Comparison of ENCODE assay signal across 8 mouse cellular contexts in the genomic region with DNA sequence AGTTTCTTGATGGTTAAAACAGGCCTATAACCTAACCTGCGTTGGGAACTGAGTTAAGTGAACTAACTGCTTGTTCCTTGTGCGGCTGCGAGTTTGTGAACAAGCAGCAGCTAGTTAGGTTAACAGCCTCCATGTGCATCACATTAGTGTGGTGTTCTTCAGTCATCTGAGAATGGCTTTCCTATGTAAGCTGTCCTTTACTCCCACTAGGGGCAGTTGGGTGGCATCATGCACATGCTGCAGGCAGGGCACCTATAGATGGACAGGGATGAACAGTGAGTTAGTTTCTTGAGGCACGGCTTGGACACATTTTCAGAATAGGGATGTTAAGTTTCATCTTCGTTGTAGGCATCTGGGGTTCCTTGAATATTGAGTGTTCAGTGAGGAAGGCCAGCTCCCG. TPM values are rescaled to one million over a fixed set of nuclear protein-coding genes. Genes with fewer than 3 reads are reported as not detected.
A peak's percentile ranks its signal among the peaks of the same experiment; 100 is the strongest.
DNase-seq lines count a peak whose midpoint lies in the region; ATAC-seq and TF ChIP-seq lines count a peak whose summit lies in the region.

No protein-coding gene starts in this region.

- peaks cover 27% of the 10 kb centered on the region for H3K36me3 ChIP-seq in heart, embryonic 11.5 days (ENCODE audit: control insufficient read depth, insufficient read depth, low read length)
- H3K36me3 ChIP-seq in G1E (replicated peaks): peaks cover 75% of the 10 kb centered on the region
- peaks cover 58% of the 10 kb centered on the region for H3K36me3 ChIP-seq in hindbrain, embryonic 12.5 days
- peaks cover 69% of the 10 kb centered on the region for H3K36me3 ChIP-seq in midbrain, embryonic 10.5 days

- no peak for TF ChIP-seq CTCF in G1E (IDR thresholded peaks at IDR 0.05; ENCODE audit: low read depth, low read length)

- no peaks in the 10 kb centered on the region for H3K9me3 ChIP-seq in heart, embryonic 11.5 days (replicated peaks; ENCODE audit: control insufficient read depth, low read length)
- no peaks in the 10 kb centered on the region for H3K9me3 ChIP-seq in G1E (replicated peaks)
- no peaks in the 10 kb centered on the region for H3K9me3 ChIP-seq in hindbrain, embryonic 12.5 days (replicated peaks)
- H3K9me3 ChIP-seq in midbrain, embryonic 10.5 days (replicated peaks): no peaks in the 10 kb centered on the region

- H3K4me3 ChIP-seq in heart, embryonic 11.5 days (ENCODE audit: low read depth, low read length): peak overlapping the region; percentile 99
- peak overlapping the region; percentile 88 for H3K4me3 ChIP-seq in G1E (ENCODE audit: low read depth, low read length)
- peak overlapping the region; percentile 75 for H3K4me3 ChIP-seq in hindbrain, embryonic 12.5 days
- H3K4me3 ChIP-seq in midbrain, embryonic 10.5 days: peak overlapping the region; percentile 93

- no peaks in the 10 kb centered on the region for H3K27me3 ChIP-seq in heart, embryonic 11.5 days (ENCODE audit: control insufficient read depth, insufficient read depth, low read length)
- H3K27me3 ChIP-seq in G1E (ENCODE audit: insufficient read depth, low read length): no peaks in the 10 kb centered on the region
- H3K27me3 ChIP-seq in hindbrain, embryonic 12.5 days: no peaks in the 10 kb centered on the region
- no peaks in the 10 kb centered on the region for H3K27me3 ChIP-seq in midbrain, embryonic 10.5 days (ENCODE audit: low read depth, poor library complexity, severe bottlenecking)

- DNase-seq in heart, adult 8-10 months (ENCODE audit: low spot score): no peak
- peak; percentile 43 for DNase-seq in G1E (ENCODE audit: low spot score)
- DNase-seq in midbrain, embryonic 10.5 days (ENCODE audit: low spot score): no peak
- DNase-seq in right cerebral cortex, adult 2 months (ENCODE audit: low spot score in 2 of 2): no peak
- DNase-seq in frontal cortex, adult 2 months (ENCODE audit: extremely low spot score in 1 of 2, low spot score in 1 of 2): no peak
- no peak for DNase-seq in frontal cortex, postnatal 25 days (ENCODE audit: low spot score in 2 of 2)

- peak overlapping the region; percentile 97 for H3K9ac ChIP-seq in heart, embryonic 11.5 days (ENCODE audit: low read depth, low read length)
- peak overlapping the region; percentile 92 for H3K9ac ChIP-seq in hindbrain, embryonic 12.5 days

- no peak overlapping the region for H3K27ac ChIP-seq in heart, embryonic 11.5 days (ENCODE audit: low read depth, low read length)
- no peak overlapping the region for H3K27ac ChIP-seq in hindbrain, embryonic 12.5 days
- H3K27ac ChIP-seq in midbrain, embryonic 10.5 days (replicated peaks): no peak overlapping the region

- WGBS in heart, embryonic 11.5 days (ENCODE audit: insufficient replicate concordance): 69% methylated on average over 6 of the region's 6 CpGs
- WGBS in hindbrain, embryonic 12.5 days: 67% methylated on average over 6 of the region's 6 CpGs
- 77% methylated on average over 6 of the region's 6 CpGs for WGBS in midbrain, embryonic 10.5 days

- peaks cover 24% of the 10 kb centered on the region for H3K4me1 ChIP-seq in heart, embryonic 11.5 days (ENCODE audit: control insufficient read depth, insufficient read depth, low read length)
- peaks cover 39% of the 10 kb centered on the region for H3K4me1 ChIP-seq in G1E (ENCODE audit: insufficient read depth, low read depth, low read length)
- H3K4me1 ChIP-seq in hindbrain, embryonic 12.5 days: peaks cover 36% of the 10 kb centered on the region
- H3K4me1 ChIP-seq in midbrain, embryonic 10.5 days: peaks cover 37% of the 10 kb centered on the region

- ATAC-seq in heart, embryonic 11.5 days (replicated peaks; ENCODE audit: insufficient number of reproducible peaks, low FRiP score, low TSS enrichment): no peak
- ATAC-seq in G1E (ENCODE audit: extremely low read depth, insufficient number of reproducible peaks, low FRiP score, poor library complexity, severe bottlenecking): no peak
- ATAC-seq in hindbrain, embryonic 12.5 days (ENCODE audit: low FRiP score): no peak

- H3K4me2 ChIP-seq in heart, embryonic 11.5 days: peak overlapping the region; percentile 97
- H3K4me2 ChIP-seq in hindbrain, embryonic 12.5 days (replicated peaks): peak overlapping the region; percentile 98

RNA-seq across cellular contexts. Expression of a gene that starts 1.0 kb away (rescaled TPM):
- polyA plus RNA-seq in heart, embryonic 11.5 days (2014; fragmentation: Nextera tagmentation; extraction: Ambion mirVana): 16.8 and 19.8 TPM in 2 replicates
- 10 to 100 TPM; 25.5 to 35.0 (median 27.5) TPM for total RNA-seq in heart, adult 8-10 months (2022)
- 10.5 and 11.1 TPM in 2 replicates for total RNA-seq in G1E (2014; fragmentation: Nextera tagmentation)
- 6.9 and 8.7 TPM in 2 replicates for total RNA-seq in G1E (2017)
- 69.5 and 89.2 TPM in 2 replicates for polyA plus RNA-seq in G1E (2012)
- polyA plus RNA-seq in hindbrain, embryonic 12.5 days (2016; fragmentation: Nextera tagmentation; extraction: Ambion mirVana): 37.7 and 44.3 TPM in 2 replicates
- polyA plus RNA-seq in midbrain, embryonic 10.5 days (2016; fragmentation: Nextera tagmentation; extraction: Ambion mirVana): 24.0 and 27.1 TPM in 2 replicates
- polyA plus RNA-seq in frontal cortex, adult 2 months (2012; rRNA removed): 97.9 and 108 TPM in 2 replicates

RNA-seq across cellular contexts. Expression of a gene that starts 1.2 kb away (rescaled TPM):
- 11.7 and 12.1 TPM in 2 replicates for polyA plus RNA-seq in heart, embryonic 11.5 days (2014; fragmentation: Nextera tagmentation; extraction: Ambion mirVana)
- total RNA-seq in heart, adult 8-10 months (2022): 10 to 100 TPM in 1 of 4 experiments, 1 to 10 TPM in 3; 8.2 to 10.8 (median 9.2) TPM
- 6.6 and 15.0 TPM in 2 replicates for total RNA-seq in G1E (2014; fragmentation: Nextera tagmentation)
- 8.6 and 11.5 TPM in 2 replicates for total RNA-seq in G1E (2017)
- polyA plus RNA-seq in G1E (2012): 6.8 and 7.1 TPM in 2 replicates
- polyA plus RNA-seq in hindbrain, embryonic 12.5 days (2016; fragmentation: Nextera tagmentation; extraction: Ambion mirVana): 32.9 and 35.0 TPM in 2 replicates
- 23.2 and 27.2 TPM in 2 replicates for polyA plus RNA-seq in midbrain, embryonic 10.5 days (2016; fragmentation: Nextera tagmentation; extraction: Ambion mirVana)
- 27.4 and 32.1 TPM in 2 replicates for polyA plus RNA-seq in frontal cortex, adult 2 months (2012; rRNA removed)

RNA-seq across cellular contexts. Expression of a gene that starts 19.1 kb away (rescaled TPM):
- polyA plus RNA-seq in heart, embryonic 11.5 days (2014; fragmentation: Nextera tagmentation; extraction: Ambion mirVana): 1.6 TPM in 2 replicates
- total RNA-seq in heart, adult 8-10 months (2022): 1 to 10 TPM; 4.4 to 7.0 (median 6.0) TPM
- total RNA-seq in G1E (2014; fragmentation: Nextera tagmentation): 3.4 and 6.8 TPM in 2 replicates
- 2.2 and 3.7 TPM in 2 replicates for total RNA-seq in G1E (2017)
- polyA plus RNA-seq in G1E (2012): 5.2 and 5.7 TPM in 2 replicates
- 2.8 and 3.1 TPM in 2 replicates for polyA plus RNA-seq in hindbrain, embryonic 12.5 days (2016; fragmentation: Nextera tagmentation; extraction: Ambion mirVana)
- polyA plus RNA-seq in midbrain, embryonic 10.5 days (2016; fragmentation: Nextera tagmentation; extraction: Ambion mirVana): 1.3 and 2.4 TPM in 2 replicates
- 46.3 and 53.3 TPM in 2 replicates for polyA plus RNA-seq in frontal cortex, adult 2 months (2012; rRNA removed)

RNA-seq across cellular contexts. Expression of a gene that starts 30.5 kb away (rescaled TPM):
- polyA plus RNA-seq in heart, embryonic 11.5 days (2014; fragmentation: Nextera tagmentation; extraction: Ambion mirVana): 22.6 and 24.2 TPM in 2 replicates
- total RNA-seq in heart, adult 8-10 months (2022): 10 to 100 TPM; 15.0 to 25.2 (median 20.2) TPM
- total RNA-seq in G1E (2014; fragmentation: Nextera tagmentation): 22.2 and 22.3 TPM in 2 replicates
- total RNA-seq in G1E (2017): 25.5 and 29.3 TPM in 2 replicates
- 56.3 and 64.2 TPM in 2 replicates for polyA plus RNA-seq in G1E (2012)
- polyA plus RNA-seq in hindbrain, embryonic 12.5 days (2016; fragmentation: Nextera tagmentation; extraction: Ambion mirVana): 37.6 and 39.1 TPM in 2 replicates
- 41.4 and 42.0 TPM in 2 replicates for polyA plus RNA-seq in midbrain, embryonic 10.5 days (2016; fragmentation: Nextera tagmentation; extraction: Ambion mirVana)
- polyA plus RNA-seq in frontal cortex, adult 2 months (2012; rRNA removed): 137 and 152 TPM in 2 replicates

RNA-seq across cellular contexts. Expression of a gene that starts 42.5 kb away (rescaled TPM):
- 3.4 and 5.0 TPM in 2 replicates for polyA plus RNA-seq in heart, embryonic 11.5 days (2014; fragmentation: Nextera tagmentation; extraction: Ambion mirVana)
- total RNA-seq in heart, adult 8-10 months (2022): 10 to 100 TPM; 22.0 to 36.7 (median 27.5) TPM
- total RNA-seq in G1E (2014; fragmentation: Nextera tagmentation) (0.30 and 3.5 TPM in 2 replicates), G1E (2017) (1.1 and 1.2 TPM in 2 replicates)
- polyA plus RNA-seq in G1E (2012): 0.09 and 0.13 TPM in 2 replicates
- polyA plus RNA-seq in hindbrain, embryonic 12.5 days (2016; fragmentation: Nextera tagmentation; extraction: Ambion mirVana): 8.3 and 8.8 TPM in 2 replicates
- polyA plus RNA-seq in midbrain, embryonic 10.5 days (2016; fragmentation: Nextera tagmentation; extraction: Ambion mirVana): 6.1 TPM in 2 replicates
- polyA plus RNA-seq in frontal cortex, adult 2 months (2012; rRNA removed): 9.3 and 9.7 TPM in 2 replicates
